Mouse (Mus musculus) left cerebral cortex, postnatal 25 days (tissue): ENCODE data around the gene Trim39. TPM values are rescaled to one million over a fixed set of nuclear protein-coding genes. Genes with fewer than 3 reads are reported as not detected.
A peak's percentile ranks its signal among the peaks of the same experiment; 100 is the strongest.

Experiments used
- DNase-seq, 2 experiments: peaks; one replicate each; pipeline ENCODE4 v3.0.0; 2022; ENCODE audit warnings: low spot score in 2 of 2, mixed read lengths in 1 of 2
- intact Hi-C: fragments of 180-260 bp; cut with DNase I; formaldehyde crosslinking; loops from one replicate; pipeline ENCODE4 v1.15.1; 2025
- total RNA-seq, 2 experiments: library from RNA; stranded (reverse); gene quantifications; 2 replicates each; pipeline ENCODE4 v1.2.3; 2021

The Trim39 gene
- total RNA-seq: 10 to 100 TPM; 20.7 to 22.9 TPM

DNA sequence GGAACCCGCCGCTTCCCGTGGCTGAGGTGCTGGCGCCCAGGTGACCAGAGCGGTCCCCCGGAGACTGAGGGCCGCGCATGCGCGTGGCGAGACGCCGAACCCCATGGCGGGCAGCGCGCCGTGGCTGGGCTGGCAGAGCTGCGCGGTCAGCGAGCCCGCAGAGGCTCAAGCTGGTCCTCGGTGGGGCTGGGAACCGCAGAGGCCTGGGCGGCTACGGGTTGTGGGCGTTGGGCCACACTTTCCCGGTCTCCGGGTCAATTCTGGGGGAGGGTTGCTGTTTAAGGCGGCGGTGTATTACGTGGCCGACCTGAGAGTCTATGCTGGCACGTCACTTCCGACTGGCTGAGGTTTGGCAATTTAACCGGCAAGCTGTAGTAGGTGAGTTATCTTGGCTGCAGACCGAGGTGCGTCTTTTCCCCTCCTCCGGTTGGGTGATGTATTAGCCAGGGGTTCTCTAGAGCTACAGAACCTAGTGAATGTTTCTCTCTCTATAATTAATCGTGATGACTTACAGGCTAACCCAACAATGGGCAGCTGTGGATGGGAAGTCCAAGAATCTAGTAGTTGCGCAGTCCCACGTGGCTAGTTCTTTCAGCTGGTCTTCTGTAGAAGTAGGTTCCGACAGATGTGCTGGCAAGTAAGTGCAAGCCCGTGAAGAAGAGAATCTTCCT is at the start of gene Trim39:
TSS of gene Trim39 (minus strand) at position 662 of the 671 bp plus-strand sequence.
- intact Hi-C loops: loop anchor here (1.0 to 2.0 kb wide), 2 partner anchors 15 to 44 kb away; no protein-coding TSS in a partner anchor
- peak; percentile 89 to 90 for DNase-seq

- DNase-seq: no peak
- intact Hi-C loops: loop anchor here (1.0 kb wide), 1 partner anchor 44 kb away; no protein-coding TSS in a partner anchor
Observed at GRCm38 (mm10) chr17:36315689-36316253, 43.7 kb upstream of the Trim39 start.

DNA sequence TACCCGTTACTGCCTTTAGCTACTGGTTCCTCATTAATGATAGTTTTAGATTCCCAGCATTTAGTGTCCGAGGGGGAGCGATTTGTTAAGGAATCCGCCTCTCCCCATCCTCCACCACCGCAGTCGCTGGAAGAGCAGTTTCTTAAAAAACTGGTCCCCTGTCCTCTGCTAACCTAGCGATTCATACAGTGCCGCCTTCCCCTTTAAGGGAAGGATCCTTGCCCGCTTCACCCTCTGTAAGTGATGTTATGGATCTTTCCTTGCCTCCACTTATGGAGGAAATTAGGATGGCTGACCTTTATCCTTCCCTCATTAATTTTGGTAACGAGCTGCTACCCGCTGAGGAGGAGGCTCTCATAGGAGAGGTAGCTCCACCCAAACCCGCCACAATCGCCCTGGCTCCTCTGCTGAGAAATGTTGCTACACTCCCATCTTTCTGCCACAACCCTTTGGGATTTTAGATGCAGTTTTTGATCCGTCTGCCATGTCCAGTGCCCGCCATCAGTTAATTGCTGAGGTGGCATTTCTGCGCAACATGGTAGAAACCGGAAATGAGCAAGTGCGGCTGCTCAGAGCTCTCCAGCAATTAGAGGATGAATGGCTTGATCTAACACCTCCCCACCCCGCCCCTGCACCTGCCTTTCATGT is 43.1 kb upstream of the Trim39 start:
- intact Hi-C loops: loop anchor here (1.0 kb wide), 1 partner anchor 44 kb away; no protein-coding TSS in a partner anchor
- peak; percentile 82 to 87 for DNase-seq

DNA sequence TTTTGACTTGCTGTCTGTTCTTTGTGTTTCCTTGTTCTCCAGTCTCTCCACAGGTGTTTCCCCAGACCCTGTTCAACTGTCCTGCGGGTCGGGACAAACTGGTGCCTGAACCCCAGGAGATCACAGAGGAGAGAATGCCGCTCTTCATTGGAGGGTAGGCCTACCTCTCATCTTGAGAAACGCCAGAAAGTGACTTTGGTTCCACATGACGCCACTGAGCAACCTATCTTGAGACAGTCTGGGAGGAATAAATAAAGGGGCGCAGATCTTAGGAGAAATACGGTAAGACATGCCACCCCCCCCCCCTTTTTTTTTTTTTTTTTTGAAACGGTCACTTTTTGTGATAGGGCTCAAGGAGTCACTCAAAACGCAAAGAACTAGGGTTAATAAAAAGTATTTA is 42.5 kb upstream of the Trim39 start:
- DNase-seq: peak; percentile 10 to 27
- intact Hi-C loops: no loop called here

- intact Hi-C loops: loop anchor here (1.0 to 5.0 kb wide), 3 partner anchors 48 to 418 kb away; no protein-coding TSS in a partner anchor
- no peak for DNase-seq
Observed at GRCm38 (mm10) chr17:36309293-36309692, 37.2 kb upstream of the Trim39 start.

- intact Hi-C loops: loop anchor here (1.0 to 5.0 kb wide), 3 partner anchors 48 to 418 kb away; no protein-coding TSS in a partner anchor
- peak; percentile 75 to 88 for DNase-seq
Observed at GRCm38 (mm10) chr17:36308855-36309254, 36.8 kb upstream of the Trim39 start.

GRCm38 (mm10) chr17:36286390-36286789 is 14.3 kb upstream of the Trim39 start, which contains the start of gene H2-M10.2:
H2-M10.2 (minus strand) TSS chr17:36286490.
- DNase-seq: no peak
- intact Hi-C loops: no loop called here

- intact Hi-C loops: no loop called here
Observed at GRCm38 (mm10) chr17:36281521-36282245, 9.6 kb upstream of the Trim39 start.

DNA sequence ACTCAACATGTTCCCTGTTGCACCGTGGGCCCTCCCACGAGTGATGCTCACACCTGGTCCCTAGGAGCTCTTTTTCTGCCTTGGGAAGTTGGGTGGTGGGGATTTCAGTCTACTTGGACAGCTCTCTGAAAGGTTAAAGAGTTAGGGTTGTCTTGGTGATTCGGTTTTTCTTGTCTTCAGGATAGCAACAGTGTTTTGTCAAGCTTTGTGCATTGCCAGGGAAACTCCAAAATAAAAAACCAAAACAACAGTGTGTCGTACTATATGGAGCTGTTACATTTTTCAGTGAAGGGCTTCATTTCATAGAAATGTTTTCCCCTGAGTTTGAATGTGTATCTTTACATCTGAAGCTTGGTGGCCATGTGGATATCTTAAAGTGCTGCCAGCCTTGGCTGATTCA is 2.7 kb upstream of the Trim39 start:
- DNase-seq: no peak
- intact Hi-C loops: no loop called here

More at GRCm38 (mm10) chr17:36281521-36282245, 9.6 kb upstream of the Trim39 start:
- no peak for DNase-seq

DNA sequence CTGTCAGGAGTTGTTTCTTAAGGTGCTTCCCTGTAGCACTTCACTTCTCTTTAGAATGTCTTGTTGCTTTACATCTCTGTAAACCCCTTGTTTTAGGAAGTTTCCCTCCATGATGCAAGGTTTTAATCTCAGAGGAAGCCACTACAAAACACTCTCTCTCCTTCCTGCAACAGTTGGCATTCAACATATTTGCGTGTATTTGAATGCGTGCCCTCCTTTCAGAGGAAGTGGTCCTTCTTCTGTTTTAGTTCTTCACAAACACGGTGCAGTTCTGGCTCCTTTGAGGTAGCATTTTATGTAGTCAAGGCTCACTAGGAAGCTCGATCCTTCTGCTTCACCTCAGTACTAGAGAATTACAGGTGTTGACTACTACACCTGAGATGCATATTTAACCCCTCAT is 1.7 kb upstream of the Trim39 start:
- DNase-seq: no peak
- intact Hi-C loops: no loop called here

DNA sequence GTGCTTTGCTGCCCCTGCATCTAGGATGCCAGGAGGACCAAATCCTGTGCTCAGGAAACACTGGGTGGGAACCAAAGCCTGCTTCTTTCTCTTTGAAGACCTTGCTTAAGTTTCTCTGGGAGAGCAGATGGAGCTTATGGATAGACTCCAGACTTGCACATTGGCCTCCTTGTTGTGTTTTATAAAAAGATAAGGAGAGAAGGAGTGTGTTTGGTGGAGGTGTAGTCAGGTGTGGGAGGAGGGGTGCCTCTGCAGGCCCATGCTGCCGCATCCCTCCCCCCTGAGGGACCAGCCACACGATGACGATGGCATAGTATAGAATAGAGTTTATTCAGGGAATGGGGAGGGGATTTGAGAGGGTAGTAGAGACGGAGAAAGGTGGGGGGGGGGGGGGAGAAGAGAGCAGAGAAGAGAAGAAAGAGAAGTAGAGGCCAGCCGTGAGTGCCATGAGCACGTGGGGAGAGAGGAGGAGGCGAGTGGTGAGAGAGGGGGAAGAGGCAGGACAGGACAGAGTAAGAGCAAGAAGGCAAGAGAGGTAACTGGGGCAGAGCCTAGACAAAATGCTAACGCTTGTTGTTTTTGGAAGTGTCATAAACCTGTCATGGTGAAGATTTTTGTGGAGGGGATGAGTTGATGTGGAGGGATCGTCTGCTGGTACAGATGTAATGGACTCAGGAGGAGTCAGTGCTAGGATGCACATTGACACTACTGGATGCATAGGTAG is 758 bp upstream of the Trim39 start:
- intact Hi-C loops: no loop called here
- peak in 1 of 2 experiments; percentile 20 for DNase-seq

DNA sequence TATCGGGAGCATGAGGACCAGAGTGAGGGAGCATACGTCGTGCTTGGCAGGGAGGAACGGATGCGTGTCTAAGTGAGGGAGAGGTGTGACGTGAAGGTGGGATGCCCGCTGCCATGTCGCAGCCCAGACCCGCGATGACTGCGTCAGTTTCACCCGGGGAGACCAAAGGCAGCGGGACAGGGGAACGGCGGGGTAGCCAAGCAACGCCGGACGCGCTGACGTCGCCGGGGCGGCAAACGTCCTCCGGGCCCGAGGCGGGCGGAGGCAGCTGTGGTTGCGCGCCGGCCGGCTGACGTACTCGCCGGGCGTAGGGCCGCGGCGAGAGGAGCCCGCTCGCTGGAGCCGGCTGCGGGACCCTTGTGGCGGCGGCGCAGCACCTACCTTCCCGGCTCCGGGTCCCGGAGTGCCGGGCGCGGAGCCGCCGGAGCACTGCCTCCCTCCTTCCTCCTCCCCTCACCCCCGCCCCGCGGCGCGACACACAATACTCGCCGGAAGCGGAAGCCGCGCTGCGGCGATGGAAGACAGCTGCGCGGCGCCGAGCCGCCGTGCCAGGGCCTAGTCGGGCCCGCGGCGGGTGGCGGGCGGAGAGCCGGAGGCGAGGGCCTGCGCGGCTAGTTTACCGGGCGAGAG is 976 bp downstream of the Trim39 start:
- intact Hi-C loops: loop anchor here (1.0 to 2.0 kb wide), 2 partner anchors 14 to 44 kb away; no protein-coding TSS in a partner anchor
- DNase-seq: peak; percentile 90 to 95

GRCm38 (mm10) chr17:36265834-36266233 is 6.2 kb downstream of the Trim39 start:
- intact Hi-C loops: no loop called here
- DNase-seq: no peak

- intact Hi-C loops: no loop called here
- no peak for DNase-seq
Observed at GRCm38 (mm10) chr17:36264273-36264925, 7.6 kb downstream of the Trim39 start.

- intact Hi-C loops: no loop called here
- no peak for DNase-seq
Observed at GRCm38 (mm10) chr17:36261511-36262166, 10.4 kb downstream of the Trim39 start.

DNA sequence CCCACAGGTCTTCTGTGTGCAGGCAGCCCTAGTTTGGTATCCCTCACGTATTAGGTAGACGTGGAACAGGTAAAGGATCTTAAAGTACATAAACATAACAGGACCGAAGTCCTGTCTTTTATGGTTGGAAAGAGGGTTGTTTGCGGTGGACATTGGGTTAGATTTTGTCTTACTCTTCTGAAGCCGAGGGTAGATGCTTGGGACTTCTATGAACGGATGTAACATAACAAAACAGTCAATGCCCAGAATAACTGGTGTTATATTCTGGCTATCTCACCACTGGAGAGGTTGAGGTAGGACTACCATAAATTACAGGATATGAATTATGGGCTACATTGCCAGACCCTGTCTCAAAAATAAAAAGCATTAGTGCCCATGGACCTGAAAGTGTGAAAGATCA is 14.1 kb downstream of the Trim39 start, which contains the start of gene Rpp21:
TSS of gene Rpp21 (minus strand) at position 101 of the 400 bp plus-strand sequence.
- intact Hi-C loops: loop anchor here (2.0 kb wide), 1 partner anchor 13 kb away; no protein-coding TSS in a partner anchor
- no peak for DNase-seq

DNA sequence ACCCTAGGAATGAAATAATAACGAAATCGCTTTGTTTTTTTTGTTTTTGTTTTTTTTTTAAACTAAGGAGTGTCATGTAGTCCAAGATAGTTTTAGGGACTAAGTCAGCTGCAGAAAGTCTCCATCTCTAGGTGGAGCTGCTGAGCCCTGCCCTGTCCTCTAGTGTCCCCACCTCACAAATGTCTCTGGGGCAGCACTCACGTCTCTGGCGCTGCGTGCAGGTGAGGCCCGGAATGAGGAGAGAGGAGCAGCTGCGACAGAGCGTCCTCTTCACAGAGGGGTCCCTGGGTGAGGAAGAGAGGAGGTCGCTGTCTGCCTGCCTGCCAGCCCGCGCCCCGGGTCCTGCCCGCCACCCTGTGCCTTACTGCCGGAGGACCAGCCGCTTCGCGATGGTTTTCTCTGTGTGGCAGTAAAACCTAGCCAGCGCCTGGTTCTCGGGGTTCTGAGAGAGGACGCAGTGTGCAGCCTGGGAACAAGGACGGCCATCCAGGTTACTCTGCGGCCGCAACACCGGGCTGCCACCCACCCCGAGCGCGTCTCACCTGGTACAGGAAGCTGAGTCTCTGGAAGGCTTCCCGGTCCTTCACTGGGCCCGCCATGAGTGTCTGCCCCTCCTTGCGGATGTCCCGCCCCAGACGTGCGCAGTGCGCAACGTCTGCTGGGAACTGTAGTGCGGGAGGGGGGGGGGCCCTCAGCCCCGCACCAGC is 14.7 kb downstream of the Trim39 start:
- intact Hi-C loops: loop anchor here (2.0 kb wide), 1 partner anchor 13 kb away; no protein-coding TSS in a partner anchor
- DNase-seq: peak; percentile 87 to 92
